In genomic region chr4:118576097-118576496, GRCm38 (mm10) we compare ENCODE assay signal across 9 mouse cellular contexts. TPM values are rescaled to one million over a fixed set of nuclear protein-coding genes. Genes with fewer than 3 reads are reported as not detected.
DNase-seq lines count a peak whose midpoint lies in the region; ATAC-seq and TF ChIP-seq lines count a peak whose summit lies in the region.
"Had no signal": no experiment of that assay in that cellular context is flagged by ENCODE, and none has a peak within 500 bp of the region (broad histone marks: within the 10 kb centered on the region; RNA-seq: fewer than 3 reads in every experiment).

No protein-coding gene starts in this region.

- WGBS in liver, postnatal 0 days (ENCODE audit: insufficient replicate concordance): 5% methylated on average over 6 of the region's 6 CpGs
- 11% methylated on average over 6 of the region's 6 CpGs for WGBS in thymus, adult 2 months

- H3K36me3 ChIP-seq in liver, postnatal 0 days (replicated peaks; ENCODE audit: insufficient read depth, low read length): no peaks in the 10 kb centered on the region
- H3K36me3 ChIP-seq in thymus, adult 2 months (ENCODE audit: control insufficient read depth, insufficient read depth, low read length): no peaks in the 10 kb centered on the region
- H3K36me3 ChIP-seq: embryonic facial prominence, embryonic 13.5 days had no signal

- peak; percentile 92 for TF ChIP-seq CTCF in liver, postnatal 0 days (IDR thresholded peaks at IDR 0.05; ENCODE audit: low read depth)
- peak; percentile 77; the same call in 1 of the 2 replicates for TF ChIP-seq CTCF in thymus, adult 2 months (IDR thresholded peaks at IDR 0.05; ENCODE audit: borderline replicate concordance, control insufficient read depth, extremely low read depth, insufficient read depth, low read length, poor library complexity)

- peak; percentile 75 for DNase-seq in 416B (ENCODE audit: low read depth)
- DNase-seq in adrenal gland, adult 2 months: peak; percentile 63
- peak; percentile 81 for DNase-seq in embryo, embryonic 11.5 days (ENCODE audit: low read depth, low spot score)
- peak; percentile 79 to 90 for DNase-seq in kidney, postnatal 25 days
- peak; percentile 88 for DNase-seq in liver, postnatal 0 days
- peak; percentile 25 for DNase-seq in ovary, adult 18-20 months (ENCODE audit: low spot score)
- peak; percentile 70 for DNase-seq in thymus, adult 2 months

- H3K9ac ChIP-seq in liver, postnatal 0 days (replicated peaks): no peak overlapping the region
- H3K9ac ChIP-seq: embryonic facial prominence, embryonic 13.5 days had no signal

- no peak overlapping the region for H3K27ac ChIP-seq in liver, postnatal 0 days (ENCODE audit: low read depth)
- H3K27ac ChIP-seq in thymus, adult 2 months (ENCODE audit: control insufficient read depth, insufficient read depth, low read length): no peak overlapping the region
- H3K27ac ChIP-seq: embryonic facial prominence, embryonic 13.5 days had no signal

- H3K4me3 ChIP-seq in liver, postnatal 0 days (ENCODE audit: low read depth, low read length): no peak overlapping the region
- no peak overlapping the region for H3K4me3 ChIP-seq in thymus, adult 2 months (ENCODE audit: control insufficient read depth, insufficient read depth, low read length)
- H3K4me3 ChIP-seq: embryonic facial prominence, embryonic 13.5 days had no signal

- no peak for TF ChIP-seq POLR2A in thymus, adult 2 months (IDR thresholded peaks at IDR 0.05; ENCODE audit: control insufficient read depth, extremely low read depth, insufficient read depth, low read length, poor library complexity)

- TF ChIP-seq EP300 in liver, postnatal 0 days (IDR thresholded peaks at IDR 0.05; ENCODE audit: low read depth): no peak

- no peaks in the 10 kb centered on the region for H3K9me3 ChIP-seq in liver, postnatal 0 days (ENCODE audit: low read length)
- H3K9me3 ChIP-seq: embryonic facial prominence, embryonic 13.5 days had no signal

- no peaks in the 10 kb centered on the region; the same call in 1 of the 2 replicates for H3K27me3 ChIP-seq in liver, postnatal 0 days (ENCODE audit: insufficient read depth, low read length)
- no peaks in the 10 kb centered on the region for H3K27me3 ChIP-seq in thymus, adult 2 months (ENCODE audit: control insufficient read depth, insufficient read depth, low read length)

- no peak overlapping the region for H3K4me2 ChIP-seq in liver, postnatal 0 days (ENCODE audit: low read depth, low read length)
- H3K4me2 ChIP-seq: embryonic facial prominence, embryonic 13.5 days had no signal

- peak; percentile 73 for ATAC-seq in granulocyte monocyte progenitor cell, adult 5-6 weeks (replicated peaks; ENCODE audit: poor library complexity, severe bottlenecking)
- no peak for ATAC-seq in liver, postnatal 0 days

- no peaks in the 10 kb centered on the region for H3K4me1 ChIP-seq in liver, postnatal 0 days (ENCODE audit: insufficient read depth)
- H3K4me1 ChIP-seq in thymus, adult 2 months (replicated peaks; ENCODE audit: control insufficient read depth, insufficient read depth, low read length): no peaks in the 10 kb centered on the region
- H3K4me1 ChIP-seq: embryonic facial prominence, embryonic 13.5 days had no signal

RNA-seq across cellular contexts. Expression of gene Tmem125, which starts 32.3 kb away (rescaled TPM):
- total RNA-seq in adrenal gland, adult 2 months (2021): under 1 TPM in 1 of 2 experiments, not detected in 1; 0.21 TPM
- 0.17 and 0.33 TPM in 2 replicates for polyA plus RNA-seq in adrenal gland, adult 2 months (2012; rRNA removed)
- not detected in 2 replicates for total RNA-seq in granulocyte monocyte progenitor cell, adult 5-6 weeks (2014; fragmentation: Nextera tagmentation)
- 0.82 TPM in 1 of 2 replicates, not detected in the other for total RNA-seq in granulocyte monocyte progenitor cell, adult 5-6 weeks (2017)
- 3.7 and 4.4 TPM in 2 replicates for polyA plus RNA-seq in liver, postnatal 0 days (2015; fragmentation: Nextera tagmentation; extraction: Ambion mirVana)
- 1.7 and 2.1 TPM in 2 replicates for polyA plus RNA-seq in thymus, adult 2 months (2012; rRNA removed)

RNA-seq across cellular contexts. Expression of gene Cfap57, which starts 44.5 kb away (rescaled TPM):
- total RNA-seq in adrenal gland, adult 2 months (2021): under 1 TPM in 1 of 2 experiments, not detected in 1; 0.06 TPM
- not detected in 2 replicates for polyA plus RNA-seq in adrenal gland, adult 2 months (2012; rRNA removed)
- 1.2 and 1.3 TPM in 2 replicates for total RNA-seq in granulocyte monocyte progenitor cell, adult 5-6 weeks (2014; fragmentation: Nextera tagmentation)
- 2.8 and 3.9 TPM in 2 replicates for total RNA-seq in granulocyte monocyte progenitor cell, adult 5-6 weeks (2017)
- 0.36 and 0.42 TPM in 2 replicates for polyA plus RNA-seq in liver, postnatal 0 days (2015; fragmentation: Nextera tagmentation; extraction: Ambion mirVana)
- polyA plus RNA-seq in thymus, adult 2 months (2012; rRNA removed): 0.05 TPM in 2 replicates

RNA-seq across cellular contexts. Expression of gene Ebna1bp2, which starts 44.5 kb away (rescaled TPM):
- 10 to 100 TPM; 78.5 to 82.0 TPM for total RNA-seq in adrenal gland, adult 2 months (2021)
- polyA plus RNA-seq in adrenal gland, adult 2 months (2012; rRNA removed): 6.1 and 10.3 TPM in 2 replicates
- 100 and 111 TPM in 2 replicates for total RNA-seq in granulocyte monocyte progenitor cell, adult 5-6 weeks (2014; fragmentation: Nextera tagmentation)
- 158 and 165 TPM in 2 replicates for total RNA-seq in granulocyte monocyte progenitor cell, adult 5-6 weeks (2017)
- 61.0 and 62.0 TPM in 2 replicates for polyA plus RNA-seq in liver, postnatal 0 days (2015; fragmentation: Nextera tagmentation; extraction: Ambion mirVana)
- polyA plus RNA-seq in thymus, adult 2 months (2012; rRNA removed): 29.7 and 32.1 TPM in 2 replicates

RNA-seq across cellular contexts. Expression of gene 2610528J11Rik, which starts 49.3 kb away (rescaled TPM):
- total RNA-seq in adrenal gland, adult 2 months (2021): not detected
- polyA plus RNA-seq in adrenal gland, adult 2 months (2012; rRNA removed): not detected in 2 replicates
- not detected in 2 replicates for total RNA-seq in granulocyte monocyte progenitor cell, adult 5-6 weeks (2014; fragmentation: Nextera tagmentation)
- total RNA-seq in granulocyte monocyte progenitor cell, adult 5-6 weeks (2017): not detected in 2 replicates
- polyA plus RNA-seq in liver, postnatal 0 days (2015; fragmentation: Nextera tagmentation; extraction: Ambion mirVana): 16.2 and 18.8 TPM in 2 replicates
- polyA plus RNA-seq in thymus, adult 2 months (2012; rRNA removed): 1.6 and 2.1 TPM in 2 replicates

Comparison
In these comparisons a context has a peak if more than half of its experiments do, and no peak if none do; other contexts are left out.
1. DNase-seq: peak in every context shown above with its lines; median percentile 88 in liver, postnatal 0 days; 84 in kidney, postnatal 25 days; 81 in embryo, embryonic 11.5 days; 75 in 416B; 70 in thymus, adult 2 months; 63 in adrenal gland, adult 2 months; 25 in ovary, adult 18-20 months.